Mouse (Mus musculus) cerebral cortex, adult 2 months (tissue): Measurements from ENCODE around the gene Kdm1a.

Experiments used
- WGBS: fragments of 180-500 bp; shearing (Covaris S2); methylation state at CpG from one replicate; pipeline ENCODE4 v1.1.7; 2018; 5-methylcytosine and 5-hydroxymethylcytosine counted together

Gene Kdm1a

GRCm38 (mm10) chr4:136602568-136602967 lies at the start of gene Kdm1a:
Gene Kdm1a, minus strand, starts transcription at chr4:136602723.
- under 1% methylated on average over 45 of the region's 45 CpGs for WGBS

GRCm38 (mm10) chr4:136651882-136652527 lies 49.5 kb upstream of the Kdm1a start:
- 41% methylated on average over 13 of the region's 13 CpGs for WGBS

GRCm38 (mm10) chr4:136651357-136651811 lies 48.9 kb upstream of the Kdm1a start:
- 42% methylated on average over 3 of the region's 3 CpGs for WGBS

- 84% methylated on average over 8 of the region's 8 CpGs for WGBS
Observed at GRCm38 (mm10) chr4:136650261-136650660, 47.7 kb upstream of the Kdm1a start.

- WGBS, result 27% methylated on average over 13 of the region's 13 CpGs
Observed at GRCm38 (mm10) chr4:136649480-136650196, 47.1 kb upstream of the Kdm1a start.

- 14% methylated on average over 11 of the region's 11 CpGs for WGBS
Observed at GRCm38 (mm10) chr4:136648922-136649479, 46.5 kb upstream of the Kdm1a start.

GRCm38 (mm10) chr4:136638890-136639289 lies 36.4 kb upstream of the Kdm1a start:
- WGBS, result 27% methylated on average over 10 of the region's 10 CpGs

- WGBS, result 49% methylated on average over 7 of the region's 7 CpGs
Observed at GRCm38 (mm10) chr4:136638230-136638750, 35.8 kb upstream of the Kdm1a start.

GRCm38 (mm10) chr4:136637563-136638229 lies 35.2 kb upstream of the Kdm1a start:
- 3% methylated on average over 75 of the region's 76 CpGs for WGBS

- 14% methylated on average over 37 of the region's 37 CpGs for WGBS
Observed at GRCm38 (mm10) chr4:136636983-136637562, 34.5 kb upstream of the Kdm1a start.

GRCm38 (mm10) chr4:136636511-136636910 lies 34.0 kb upstream of the Kdm1a start:
- 77% methylated on average over 5 of the region's 5 CpGs for WGBS

GRCm38 (mm10) chr4:136631237-136631994 lies 28.9 kb upstream of the Kdm1a start:
- 69% methylated on average over 11 of the region's 11 CpGs for WGBS

GRCm38 (mm10) chr4:136626590-136626989 lies 24.1 kb upstream of the Kdm1a start:
- WGBS, result 81% methylated on average over 6 of the region's 6 CpGs

- WGBS, result 58% methylated on average over 6 of the region's 6 CpGs
Observed at GRCm38 (mm10) chr4:136622388-136622787, 19.9 kb upstream of the Kdm1a start, which contains the start of gene Lactbl1. Gene Lactbl1, plus strand, starts transcription at chr4:136622621.

- WGBS, result 64% methylated on average over 5 of the region's 5 CpGs
Observed at GRCm38 (mm10) chr4:136621956-136622355, 19.4 kb upstream of the Kdm1a start.

- WGBS, result 0% methylated on average over 1 of the region's 1 CpGs
Observed at GRCm38 (mm10) chr4:136621336-136621735, 18.8 kb upstream of the Kdm1a start.

GRCm38 (mm10) chr4:136613657-136614056 lies 11.1 kb upstream of the Kdm1a start:
- WGBS, result 53% methylated on average over 7 of the region's 7 CpGs

- WGBS, result 82% methylated on average over 4 of the region's 4 CpGs
Observed at GRCm38 (mm10) chr4:136610387-136610856, 7.9 kb upstream of the Kdm1a start, which contains the start of gene Tex46. Gene Tex46, plus strand, starts transcription at chr4:136610437.

GRCm38 (mm10) chr4:136605756-136606485 lies 3.4 kb upstream of the Kdm1a start:
- WGBS, result 92% methylated on average over 19 of the region's 19 CpGs

- WGBS, result under 1% methylated on average over 68 of the region's 68 CpGs
Observed at GRCm38 (mm10) chr4:136602018-136602554, 437 bp downstream of the Kdm1a start.
